Mouse (Mus musculus) yolk sac, embryonic 10.5 days (tissue): ENCODE results near the gene Slco6d1.
"Not testable (repeated sequence)": the region's sequence is repeated elsewhere in the genome, so short reads cannot be mapped to it uniquely, and the experiment has no call there.

Source experiments
- DNase-seq: peaks from one replicate; pipeline ENCODE4 v3.0.0-alpha.2; 2017; ENCODE audit warnings: low spot score

Gene Slco6d1

DNA sequence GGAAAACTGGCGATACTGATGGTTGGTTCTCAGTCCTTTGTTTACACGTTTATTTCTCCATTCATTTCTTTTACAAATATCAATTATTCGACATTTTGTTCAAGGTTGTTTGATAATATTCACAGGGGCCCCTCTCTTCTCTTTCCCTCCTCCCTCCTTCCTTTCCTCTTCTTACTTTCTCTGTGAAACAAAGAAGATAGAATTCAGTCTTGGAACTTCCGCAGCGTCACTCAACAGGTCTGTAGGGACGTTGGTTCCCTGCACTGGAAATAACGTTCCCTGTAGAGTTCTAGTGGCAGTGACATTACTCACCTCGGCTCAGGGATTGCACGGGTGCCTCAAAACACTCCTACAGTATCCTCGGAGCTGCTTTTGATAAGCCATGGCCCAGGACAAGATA lies at the start of gene Slco6d1:
Slco6d1 (plus strand) TSS at position 301 of the 400 bp plus-strand sequence.
- no peak for DNase-seq

DNA sequence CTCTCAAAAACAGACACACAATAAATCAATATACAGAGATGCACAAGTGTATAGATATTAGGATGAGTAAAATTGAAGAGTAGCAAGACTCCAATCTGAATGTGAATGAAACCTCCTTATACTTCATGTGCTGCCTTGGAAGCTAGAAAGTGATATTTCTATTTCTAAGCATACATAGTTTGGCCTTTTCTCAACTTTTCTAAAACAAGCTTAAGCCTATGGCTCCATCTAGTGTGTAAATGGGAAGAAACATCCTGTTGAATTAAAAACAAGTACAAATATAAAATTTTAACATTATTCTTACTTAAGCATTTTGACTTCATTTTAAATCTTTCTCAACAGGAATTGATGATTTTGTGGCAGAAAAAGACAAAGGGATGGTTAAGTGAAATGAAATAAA lies 28.9 kb upstream of the Slco6d1 start:
- no peak for DNase-seq

DNA sequence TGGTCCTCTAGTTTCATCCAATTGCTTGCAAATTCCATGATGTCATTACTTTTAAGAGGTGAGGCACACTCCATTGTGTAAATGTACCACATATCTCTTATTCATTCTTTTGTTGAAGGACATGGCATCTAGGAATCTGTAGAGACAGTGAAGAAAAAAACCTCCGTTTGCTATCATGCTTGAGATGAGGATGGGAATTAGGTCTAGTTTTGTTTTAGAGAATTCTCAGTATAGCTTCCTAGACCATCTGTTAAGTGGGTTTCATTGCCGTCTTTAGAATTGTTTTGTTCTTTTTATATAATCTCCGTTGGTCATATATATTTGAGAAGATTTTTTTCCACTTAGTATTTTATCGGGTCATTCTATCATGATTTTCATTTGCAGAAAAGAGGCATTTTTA lies 27.0 kb downstream of the Slco6d1 start:
- no peak for DNase-seq

DNA sequence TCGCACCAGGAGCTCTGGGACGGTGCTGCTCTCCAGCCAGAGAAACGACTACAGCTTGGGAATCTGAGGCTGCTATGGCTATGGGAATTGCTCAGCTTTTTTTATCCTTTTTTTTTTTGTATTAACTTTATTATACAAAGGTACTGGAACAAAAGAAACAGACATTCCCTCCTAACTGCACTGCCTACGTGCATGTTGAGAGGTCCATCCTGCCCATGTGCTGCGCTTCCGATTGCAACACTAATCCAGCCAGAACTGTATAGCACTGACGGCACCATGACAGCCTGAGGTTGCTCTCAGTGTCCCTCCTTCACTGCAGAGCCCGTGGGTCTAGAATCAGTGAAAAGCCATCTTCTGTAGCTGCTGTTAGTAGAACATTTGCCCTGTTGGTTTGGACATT lies 38.3 kb downstream of the Slco6d1 start:
- DNase-seq, result not testable (repeated sequence)

DNA sequence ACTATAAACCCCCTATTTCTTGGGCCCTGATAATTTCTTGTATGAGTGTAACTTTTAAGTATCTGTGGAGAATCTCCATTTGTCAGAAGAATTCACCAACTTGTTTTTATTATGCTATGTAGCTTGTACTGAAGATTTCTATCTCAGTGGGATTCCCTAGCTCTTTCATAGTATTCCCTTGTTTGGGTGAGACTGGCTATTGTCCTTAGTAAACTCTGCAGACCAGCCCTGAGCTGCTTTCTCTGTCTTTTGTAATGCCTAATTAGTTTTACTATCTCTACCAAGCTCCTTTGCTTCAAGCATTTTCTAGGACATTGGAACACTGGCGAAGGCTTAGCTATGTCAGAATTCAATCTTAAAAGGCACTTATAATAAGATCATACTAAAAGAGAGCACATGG lies 55.5 kb downstream of the Slco6d1 start:
- DNase-seq, result not testable (repeated sequence)

DNA sequence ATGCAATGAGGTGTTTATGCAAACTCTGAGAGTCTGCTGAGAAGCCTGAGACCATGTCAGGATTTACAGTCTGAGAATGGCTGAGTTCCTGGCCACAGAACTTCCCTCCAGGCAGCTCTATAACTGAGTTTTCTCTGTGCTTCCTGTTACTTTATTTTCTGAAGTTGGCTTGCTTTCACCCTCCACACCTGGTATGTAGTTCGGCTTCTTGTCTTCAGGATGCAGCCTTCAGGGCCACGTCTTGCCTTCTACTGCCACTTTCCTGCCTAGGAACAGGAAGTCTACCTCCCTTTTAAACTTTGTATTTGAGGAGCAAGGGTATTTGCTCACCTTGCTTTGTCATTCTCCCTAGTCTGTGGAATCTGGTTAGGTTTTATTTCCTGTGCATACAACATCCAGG lies 58.3 kb downstream of the Slco6d1 start:
- DNase-seq, result no peak

DNA sequence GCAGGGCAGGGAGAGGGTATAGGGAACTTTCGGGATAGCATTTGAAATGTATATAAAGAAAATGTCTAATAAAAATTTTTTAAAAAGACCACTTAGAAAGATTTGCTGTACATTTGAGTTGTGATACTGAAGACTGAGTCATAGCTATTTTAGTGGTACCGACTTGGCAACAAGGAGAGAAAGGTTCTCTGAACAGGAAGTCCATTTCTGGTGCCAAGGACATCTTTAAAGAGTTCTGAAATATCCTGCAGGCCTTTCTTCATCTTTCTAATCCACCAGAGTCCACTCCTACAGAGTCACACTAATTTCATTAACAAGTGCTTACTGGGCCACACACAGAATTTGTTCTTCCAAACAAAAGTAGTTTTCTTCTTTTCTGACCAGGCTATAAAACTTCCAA lies 85.1 kb downstream of the Slco6d1 start:
- DNase-seq, result no peak

DNA sequence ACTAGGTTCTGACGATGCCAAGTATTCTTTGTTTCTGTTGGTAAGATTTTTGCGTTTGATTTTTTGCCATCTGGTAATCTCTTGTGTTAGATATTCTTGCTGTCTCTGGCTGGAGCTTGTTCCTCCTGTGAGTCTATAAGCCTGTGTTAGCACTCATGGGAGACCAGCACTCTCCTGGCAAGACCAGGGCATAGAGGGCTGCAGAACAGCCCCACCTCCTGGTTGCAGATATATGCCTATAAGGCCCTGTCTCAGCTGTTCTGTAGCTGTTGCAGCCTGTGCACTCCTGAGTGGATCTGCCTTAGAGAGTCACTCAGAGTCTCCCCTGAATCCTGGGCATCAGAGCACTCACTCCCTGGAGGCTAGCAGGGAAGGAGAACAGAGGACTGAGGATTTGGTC lies 102.1 kb downstream of the Slco6d1 start:
- DNase-seq, result no peak

DNA sequence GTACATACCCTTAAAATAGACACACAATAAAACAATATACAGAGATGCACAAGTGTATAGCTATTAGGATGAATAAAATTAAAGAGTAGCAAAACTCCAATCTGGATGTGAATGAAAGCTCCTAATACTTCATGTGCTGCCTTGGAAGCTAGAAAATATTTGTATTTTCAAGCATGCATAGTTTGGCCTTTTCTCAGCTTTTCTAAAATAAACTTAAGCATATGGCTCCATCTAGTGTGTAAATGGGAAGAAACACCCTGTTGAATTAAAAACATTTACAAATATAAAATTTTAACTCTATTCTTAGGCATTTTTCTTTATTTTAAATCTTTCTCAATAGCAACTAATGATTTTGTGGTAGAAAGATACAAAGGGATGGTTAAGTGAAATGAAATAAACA lies 102.6 kb downstream of the Slco6d1 start:
- no peak for DNase-seq

DNA sequence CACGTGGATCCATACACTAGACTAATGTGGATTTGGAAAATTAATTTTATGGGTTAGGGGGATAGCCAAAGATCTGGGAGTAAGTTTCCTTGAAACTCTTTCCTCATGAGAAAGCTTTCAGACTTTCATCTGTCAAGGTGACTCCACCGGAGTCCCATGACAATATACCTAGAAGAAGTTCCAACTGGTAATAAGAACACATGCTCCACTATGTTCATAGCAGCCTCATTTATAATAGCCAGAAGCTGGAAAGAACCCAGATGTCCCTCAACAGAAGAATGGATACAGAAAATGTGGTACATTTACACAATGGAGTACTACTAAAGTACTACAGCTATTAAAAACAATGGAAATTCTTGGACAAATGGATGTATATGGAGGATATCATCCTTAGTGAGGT lies 107.4 kb downstream of the Slco6d1 start:
- DNase-seq, result not testable (repeated sequence)

DNA sequence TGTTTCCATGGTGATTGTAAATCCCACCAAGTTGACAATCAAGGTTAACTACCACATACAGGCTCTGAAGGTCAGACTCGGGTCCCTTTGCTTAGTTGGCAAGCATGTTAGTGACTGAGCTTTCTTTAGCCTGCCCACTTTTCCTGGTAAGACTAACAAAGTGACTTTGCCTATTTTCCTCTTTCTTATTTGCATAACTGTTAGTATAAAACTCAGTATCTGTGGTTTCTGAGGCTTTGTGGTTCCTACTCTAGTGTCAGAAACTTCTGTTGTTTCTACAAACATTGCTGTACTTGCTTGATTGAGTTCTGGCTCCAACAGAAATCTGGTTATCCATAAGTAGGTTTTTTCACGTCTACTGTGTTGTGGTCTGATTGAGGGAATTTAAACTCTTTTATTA lies 124.4 kb downstream of the Slco6d1 start:
- no peak for DNase-seq

DNA sequence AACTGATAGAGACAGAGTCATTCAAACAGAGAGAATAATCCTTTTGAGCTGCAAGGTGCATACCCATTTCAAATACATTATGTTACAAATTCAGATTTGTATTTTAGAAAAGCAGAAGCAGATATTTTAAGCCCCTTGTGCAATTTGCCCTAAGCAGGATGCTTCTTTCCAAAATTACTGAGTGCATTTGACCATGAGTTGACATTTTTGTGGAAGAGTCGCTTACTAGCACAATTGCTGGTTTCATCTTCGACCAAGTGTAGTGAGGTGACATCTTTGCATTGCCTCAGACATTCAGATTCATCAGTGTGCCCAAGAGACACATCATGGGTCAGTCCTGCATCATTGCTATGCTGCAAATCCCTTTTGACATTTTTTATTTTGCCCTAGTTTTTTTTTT lies 133.5 kb downstream of the Slco6d1 start:
- DNase-seq, result no peak

DNA sequence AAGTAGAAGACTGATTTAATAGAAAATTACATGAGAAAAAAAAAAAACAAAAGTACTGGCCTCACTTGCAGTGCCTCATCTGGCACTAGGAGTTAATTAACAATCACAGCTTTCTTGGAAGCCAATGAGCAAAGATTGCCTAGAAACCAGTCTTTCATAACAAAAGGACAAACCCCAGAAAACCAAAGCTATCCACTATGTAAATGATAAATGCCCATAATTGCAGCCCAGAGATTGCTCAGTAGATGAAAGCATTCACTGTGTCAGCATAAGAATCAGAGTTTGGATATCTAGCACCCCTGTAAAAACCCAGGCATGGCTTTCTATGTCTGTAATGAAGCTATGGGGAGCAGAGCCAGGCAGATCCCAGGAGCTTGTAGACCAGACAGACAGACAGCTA lies 144.8 kb downstream of the Slco6d1 start:
- DNase-seq, result no peak
